Mouse (Mus musculus): ENCODE measurements at regions not wholly inside any gene's neighbourhood (a gene's known extent, or its start where the extent isn't known, plus 50 kb on each side); places are given as distances from the start of the nearest gene placed in this dataset.
A peak's percentile ranks its signal among the peaks of the same experiment; 100 is the strongest.
"Not testable (repeated sequence)": the region's sequence is repeated elsewhere in the genome, so short reads cannot be mapped to it uniquely, and the experiment has no call there.

- no peak for DNase-seq
Observed at GRCm38 (mm10) chr11:41728839-41729238, 271.8 kb downstream of the Gabrg2 start.

GRCm38 (mm10) chr11:41716616-41717015 lies 284.0 kb downstream of the Gabrg2 start:
- no peak for DNase-seq

GRCm38 (mm10) chr11:41690682-41691081 lies 310.0 kb downstream of the Gabrg2 start:
- no peak for DNase-seq

- DNase-seq: no peak
Observed at GRCm38 (mm10) chr11:41682991-41683390, 317.7 kb downstream of the Gabrg2 start.

GRCm38 (mm10) chr11:41652566-41652965 lies 348.1 kb downstream of the Gabrg2 start:
- DNase-seq: no peak

GRCm38 (mm10) chr11:41645502-41645891 lies 355.2 kb downstream of the Gabrg2 start:
- no peak for DNase-seq

- DNase-seq: no peak
Observed at GRCm38 (mm10) chr11:41644725-41645501, 355.7 kb downstream of the Gabrg2 start.

- DNase-seq: no peak
Observed at GRCm38 (mm10) chr11:41644083-41644482, 356.6 kb downstream of the Gabrg2 start.

GRCm38 (mm10) chr11:41599006-41599405 lies 401.7 kb downstream of the Gabrg2 start:
- DNase-seq: peak; percentile 4

- DNase-seq: peak; percentile 16
Observed at GRCm38 (mm10) chr11:41598431-41598830, 402.2 kb downstream of the Gabrg2 start.

- DNase-seq: not testable (repeated sequence)
Observed at GRCm38 (mm10) chr11:41591426-41591825, 409.2 kb downstream of the Gabrg2 start.

Measured in cerebellum, adult 11 months (tissue).